Mouse (Mus musculus) thymus, postnatal 4 days (tissue): ENCODE results near the gene Hs6st2.
A peak's percentile ranks its signal among the peaks of the same experiment; 100 is the strongest.

Experiments used
- DNase-seq: peaks from one replicate; pipeline ENCODE4 v3.0.0; 2021

Hs6st2 gene

DNA sequence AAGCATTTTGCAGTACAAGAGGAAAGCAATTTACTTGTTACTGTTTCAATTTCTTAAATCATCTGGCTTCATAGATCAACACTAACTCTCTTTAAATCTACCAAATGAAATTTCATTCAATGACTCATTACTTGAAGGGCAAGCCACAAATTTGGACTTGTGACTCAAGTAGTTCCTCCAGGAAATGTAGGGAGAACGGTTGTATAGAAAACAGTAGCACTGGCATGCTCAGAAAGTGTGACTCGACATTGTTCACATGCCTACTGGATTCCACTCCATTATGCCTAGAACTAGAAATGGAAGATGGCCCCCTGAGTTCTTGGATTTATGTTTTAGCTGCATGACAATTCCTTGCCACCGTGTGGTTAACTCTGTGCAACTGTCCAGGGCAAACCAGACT lies 100.0 kb downstream of the Hs6st2 start:
- DNase-seq, result no peak

DNA sequence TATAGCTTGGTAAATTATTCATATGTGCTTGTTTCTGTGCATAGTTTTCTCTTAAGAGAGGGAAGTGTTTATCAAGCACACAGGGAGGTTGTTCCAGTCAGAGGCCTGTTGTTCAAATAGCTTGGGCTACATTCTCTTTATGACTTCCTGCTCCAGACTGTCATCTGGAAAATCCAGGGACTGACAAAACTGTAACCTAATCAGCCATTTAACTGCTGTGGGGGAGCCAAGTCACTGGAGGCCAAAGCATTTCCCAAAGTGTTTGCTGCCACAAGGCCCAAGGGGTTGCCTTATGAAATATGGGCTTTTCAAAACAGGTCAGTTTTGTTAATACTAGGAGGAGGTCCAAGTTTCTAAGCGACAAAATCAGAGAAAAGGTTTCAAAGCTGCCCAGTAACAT lies 119.8 kb downstream of the Hs6st2 start:
- no peak for DNase-seq

DNA sequence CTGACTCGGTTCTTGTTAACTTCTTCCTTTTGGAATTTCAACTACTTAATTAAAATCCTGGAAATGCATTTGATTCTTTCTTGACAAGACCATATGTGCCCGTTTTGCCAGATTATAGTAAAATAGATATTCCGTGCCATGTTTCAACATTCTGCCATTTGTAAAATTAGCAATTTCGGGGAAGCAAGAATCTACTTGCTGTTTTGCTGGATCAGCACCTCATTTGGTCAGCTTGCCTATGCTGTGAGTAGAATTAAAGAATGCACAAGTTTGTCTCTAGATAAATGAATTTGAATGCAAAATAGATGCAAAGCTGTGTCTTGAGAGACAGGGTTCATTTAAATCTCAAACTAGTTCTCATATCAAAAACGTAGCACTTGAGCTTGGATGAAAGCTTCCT lies 142.0 kb downstream of the Hs6st2 start:
- DNase-seq, result no peak

DNA sequence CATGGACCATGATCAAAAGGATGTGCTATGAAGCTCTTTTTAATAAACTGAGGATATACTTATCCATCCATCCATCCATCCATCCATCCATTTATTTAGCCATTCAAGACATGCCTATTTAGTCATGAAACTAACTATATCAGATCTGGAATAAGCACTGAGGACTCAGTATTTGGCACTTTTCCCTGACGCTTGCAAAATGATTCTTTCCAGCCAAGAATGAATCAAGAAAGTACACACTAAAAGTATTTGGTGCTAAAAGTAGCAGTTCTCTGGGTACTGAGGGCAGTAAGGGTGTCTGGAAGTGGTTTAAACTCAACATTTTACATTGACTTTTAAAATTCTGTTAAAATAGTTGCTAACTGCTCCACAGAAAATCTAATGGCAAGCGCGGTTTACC lies 144.6 kb downstream of the Hs6st2 start:
- DNase-seq, result no peak

GRCm38 (mm10) chrX:51535226-51535625 lies 146.4 kb downstream of the Hs6st2 start:
- DNase-seq, result no peak

DNA sequence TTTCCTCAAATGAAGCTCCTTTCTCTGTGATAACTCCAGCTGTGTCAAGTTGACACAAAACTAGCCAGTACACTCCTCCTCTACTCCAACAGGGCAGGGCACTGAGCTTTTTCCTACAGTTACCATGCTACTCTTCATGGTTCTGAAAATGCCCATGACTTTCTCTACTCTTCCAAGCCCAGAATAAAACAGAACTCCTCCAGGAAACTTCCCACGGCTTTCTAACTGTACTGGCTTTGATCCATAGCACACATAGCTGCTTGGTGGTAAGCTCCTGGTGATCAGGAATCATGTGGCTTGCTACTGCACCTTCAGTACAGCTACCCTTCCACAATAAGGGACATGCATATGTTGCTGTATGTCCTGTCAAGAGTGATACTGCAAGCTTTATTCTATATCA lies 150.5 kb downstream of the Hs6st2 start:
- no peak for DNase-seq

GRCm38 (mm10) chrX:51528601-51529000 lies 153.1 kb downstream of the Hs6st2 start:
- DNase-seq, result no peak

GRCm38 (mm10) chrX:51514831-51515230 lies 166.8 kb downstream of the Hs6st2 start:
- DNase-seq, result no peak

DNA sequence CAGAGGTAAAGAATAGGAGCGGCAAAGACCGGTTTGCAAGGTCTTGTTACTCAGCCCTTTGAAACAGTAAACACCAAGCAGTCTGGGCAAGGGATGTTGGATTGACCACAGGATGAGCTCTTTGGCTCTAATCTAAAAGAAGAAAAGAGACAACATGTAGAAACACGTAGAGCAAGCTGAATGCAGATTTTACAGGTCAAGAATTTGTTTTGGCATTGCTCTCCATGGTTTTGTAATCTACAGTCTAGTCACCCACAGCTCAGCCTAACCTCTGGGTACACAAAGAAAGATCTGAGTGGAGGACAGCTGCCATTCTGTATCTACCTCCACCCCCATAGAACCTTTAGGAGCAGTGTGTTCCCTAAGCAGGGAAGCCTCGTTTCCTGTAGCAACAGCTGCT lies 175.1 kb downstream of the Hs6st2 start:
- no peak for DNase-seq

GRCm38 (mm10) chrX:51505691-51506090 lies 176.0 kb downstream of the Hs6st2 start:
- DNase-seq, result no peak

DNA sequence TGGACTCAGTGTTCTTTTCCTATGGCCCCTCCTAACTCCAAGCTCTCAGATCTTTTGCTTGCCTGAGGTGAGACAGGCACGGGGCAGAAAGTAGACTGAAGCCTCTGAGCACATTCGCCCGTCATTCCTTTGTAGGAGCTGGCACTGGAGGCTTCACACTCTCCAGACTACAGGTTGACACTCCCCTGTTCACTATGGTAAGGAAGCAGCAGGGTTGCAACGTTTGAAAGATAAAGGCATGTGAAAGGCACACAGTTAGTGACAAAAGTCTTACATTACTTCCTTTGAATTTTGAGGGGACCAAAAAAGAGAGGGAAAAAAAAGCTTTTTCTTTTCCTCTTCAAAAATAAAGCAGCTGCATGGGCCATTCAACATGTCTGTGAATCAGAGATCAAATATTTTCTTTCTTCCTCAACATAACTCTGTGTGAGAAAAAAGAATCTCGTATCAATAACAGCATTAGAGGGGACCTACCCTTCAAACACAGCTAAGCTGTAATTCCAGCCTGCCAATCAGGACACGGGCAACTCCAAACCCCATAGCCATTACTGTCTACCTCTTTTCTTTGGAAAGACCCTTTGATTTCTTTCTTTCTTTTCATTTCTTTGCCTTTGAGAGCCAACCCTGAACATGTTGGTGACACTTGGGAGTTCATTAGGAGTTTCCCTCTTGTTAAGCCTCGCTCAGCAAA lies 177.7 kb downstream of the Hs6st2 start:
- no peak for DNase-seq

GRCm38 (mm10) chrX:51497831-51498230 lies 183.8 kb downstream of the Hs6st2 start:
- no peak for DNase-seq

GRCm38 (mm10) chrX:51488374-51488773 lies 193.3 kb downstream of the Hs6st2 start:
- DNase-seq, result no peak

DNA sequence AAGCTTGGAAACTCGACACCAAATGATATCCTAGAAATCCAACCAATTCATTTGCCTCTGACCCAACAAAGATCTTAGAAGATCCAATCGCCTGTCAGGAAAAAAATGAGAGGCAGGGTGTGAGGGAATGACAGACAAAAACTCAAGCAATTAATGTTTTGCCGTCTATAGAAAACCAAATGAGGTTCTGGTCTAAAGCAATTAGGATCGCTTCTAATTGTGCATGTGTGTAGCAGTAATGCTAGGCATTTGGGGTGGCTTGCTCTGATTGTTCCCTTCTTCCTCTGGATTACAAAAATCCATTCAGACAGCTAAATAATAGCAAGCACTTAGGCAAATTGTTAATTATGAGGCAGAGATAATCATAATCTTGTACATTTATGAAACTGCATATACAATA lies 212.2 kb downstream of the Hs6st2 start:
- DNase-seq, result no peak

DNA sequence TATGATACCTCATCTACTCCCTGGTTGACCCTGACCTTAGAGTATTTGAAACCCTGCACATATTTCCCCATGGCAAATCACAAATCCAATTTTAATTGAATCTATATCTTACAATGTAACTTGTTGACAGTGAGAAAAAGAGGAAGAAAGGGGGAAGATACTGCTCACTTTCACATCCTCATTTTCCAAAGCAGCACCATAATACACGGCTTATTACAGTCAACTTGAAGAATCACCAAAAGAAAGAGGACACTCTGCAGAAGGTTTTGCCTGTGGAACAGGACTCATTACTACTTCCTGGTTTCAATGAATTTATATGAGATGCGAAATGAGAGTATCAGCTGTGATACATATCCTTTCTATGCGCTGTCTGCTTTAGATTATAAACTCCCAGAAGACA lies 220.2 kb downstream of the Hs6st2 start:
- DNase-seq, result no peak

DNA sequence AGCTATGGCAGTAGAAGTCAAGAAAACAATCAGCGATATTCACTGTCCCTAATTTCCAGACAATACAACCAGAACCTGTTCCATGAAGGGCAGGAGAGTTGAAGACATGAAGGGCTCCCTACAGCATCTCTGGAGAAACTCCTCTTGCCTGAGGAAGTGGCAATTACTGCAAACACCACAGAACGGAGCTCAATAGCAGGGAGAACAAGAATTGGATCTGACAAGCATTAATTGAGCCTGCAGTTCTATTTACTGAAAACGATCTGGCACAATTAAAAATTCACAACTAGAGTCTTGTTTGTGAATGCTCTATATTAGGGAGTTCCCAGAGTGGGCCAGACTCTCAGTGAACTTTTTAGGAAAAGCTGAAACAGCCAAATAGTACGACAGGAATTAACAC lies 238.3 kb downstream of the Hs6st2 start:
- DNase-seq, result no peak

DNA sequence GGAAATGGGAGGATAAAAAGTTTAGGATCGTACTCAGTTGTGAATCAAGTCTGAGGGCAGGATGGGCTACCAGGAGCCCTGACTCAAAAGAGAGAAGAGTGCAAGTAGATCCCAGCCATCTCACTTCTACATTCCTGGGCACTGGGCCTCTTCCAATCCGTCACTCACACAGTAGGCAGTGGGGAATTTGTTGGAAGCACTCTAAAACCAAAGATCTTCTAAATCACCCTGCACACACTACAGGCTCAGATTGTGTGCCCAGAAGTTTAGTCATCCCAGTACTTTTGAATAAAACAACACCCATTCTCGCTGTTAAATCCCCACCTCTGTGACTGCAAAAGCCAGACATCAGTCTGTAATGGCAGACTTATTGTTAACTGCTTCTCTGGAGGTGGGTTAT lies 249.9 kb downstream of the Hs6st2 start:
- no peak for DNase-seq

DNA sequence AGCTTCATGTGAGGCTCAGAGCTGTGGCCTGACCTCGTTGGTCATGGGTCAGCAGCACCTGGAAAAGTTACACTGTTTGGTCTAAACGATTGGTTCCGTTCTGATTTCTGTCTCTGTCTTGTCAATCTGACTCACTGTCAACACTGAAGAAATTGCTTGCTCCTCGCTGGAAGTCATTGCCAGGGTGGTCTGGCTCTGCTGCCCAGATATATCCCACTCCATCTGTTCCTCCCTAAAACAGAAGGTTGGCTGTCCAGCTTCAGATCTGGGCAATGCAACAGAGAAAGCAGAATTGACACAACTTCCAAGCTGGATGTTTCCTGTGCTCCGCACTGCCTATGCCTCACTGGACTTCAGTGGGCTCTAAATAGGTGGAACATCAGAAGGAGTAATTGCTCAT lies 256.6 kb downstream of the Hs6st2 start:
- no peak for DNase-seq

DNA sequence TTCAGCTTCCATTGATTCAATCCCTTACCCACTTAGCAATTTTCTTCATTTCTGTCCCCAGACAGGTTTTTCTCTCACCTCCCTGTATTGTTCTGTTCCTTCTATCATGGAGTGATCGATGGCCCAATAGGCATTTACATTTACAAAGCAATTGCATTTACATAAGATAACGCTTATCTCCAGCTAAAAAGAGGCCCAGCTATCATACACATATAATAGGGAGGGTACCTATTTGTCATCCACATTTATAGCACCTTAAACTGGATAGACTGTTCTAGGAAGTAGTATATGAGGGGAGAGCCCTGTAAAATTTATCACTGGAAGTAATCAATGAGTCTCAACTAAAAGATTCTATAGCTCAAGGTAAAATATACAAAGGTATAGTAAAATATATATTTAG lies 271.4 kb downstream of the Hs6st2 start:
- no peak for DNase-seq

GRCm38 (mm10) chrX:51397457-51397856 lies 284.2 kb downstream of the Hs6st2 start:
- no peak for DNase-seq

- DNase-seq, result peak; percentile 77
Measured at GRCm38 (mm10) chrX:51374670-51375069, 307.0 kb downstream of the Hs6st2 start.

GRCm38 (mm10) chrX:51372477-51373239 lies 309.0 kb downstream of the Hs6st2 start:
- DNase-seq, result peak; percentile 28

- no peak for DNase-seq
Measured at GRCm38 (mm10) chrX:51349682-51350081, 332.0 kb downstream of the Hs6st2 start.

DNA sequence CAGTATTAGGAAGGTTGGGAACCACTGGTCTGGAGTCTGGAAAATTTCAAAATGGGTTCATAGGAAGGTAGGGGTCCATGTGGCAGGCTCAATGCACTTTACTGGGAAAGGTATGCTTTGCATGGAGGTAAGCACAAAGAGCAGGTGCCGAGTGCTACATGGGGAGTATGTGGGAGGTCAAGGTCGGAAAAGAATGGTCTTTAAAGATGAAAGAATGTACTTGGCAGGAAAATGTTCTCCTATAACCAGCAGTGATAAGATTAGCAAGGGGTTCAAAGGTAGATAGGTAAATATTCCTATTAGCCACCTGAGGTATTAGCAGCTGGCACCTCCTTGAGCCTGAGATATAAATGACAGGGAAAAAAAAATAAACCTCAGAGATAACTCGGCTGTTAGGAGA lies 338.1 kb downstream of the Hs6st2 start:
- no peak for DNase-seq
